Mouse (Mus musculus) left cerebral cortex, postnatal 25 days (tissue): ENCODE results near the gene Hmgcll1. TPM values are rescaled to one million over a fixed set of nuclear protein-coding genes. Genes with fewer than 3 reads are reported as not detected.
A peak's percentile ranks its signal among the peaks of the same experiment; 100 is the strongest.
"Not testable (repeated sequence)": the region's sequence is repeated elsewhere in the genome, so short reads cannot be mapped to it uniquely, and the experiment has no call there.

Experiments
- DNase-seq, 2 experiments: peaks; one replicate each; pipeline ENCODE4 v3.0.0; 2022; ENCODE audit warnings: low spot score in 2 of 2, mixed read lengths in 1 of 2
- intact Hi-C: fragments of 180-260 bp; cut with DNase I; formaldehyde crosslinking; loops from one replicate; pipeline ENCODE4 v1.15.1; 2025
- total RNA-seq, 2 experiments: library from RNA; stranded (reverse); gene quantifications; 2 replicates each; pipeline ENCODE4 v1.2.3; 2021

Hmgcll1 gene
- total RNA-seq, 2 experiments from 2014 or later, result 17.6 to 18.1 TPM

DNA sequence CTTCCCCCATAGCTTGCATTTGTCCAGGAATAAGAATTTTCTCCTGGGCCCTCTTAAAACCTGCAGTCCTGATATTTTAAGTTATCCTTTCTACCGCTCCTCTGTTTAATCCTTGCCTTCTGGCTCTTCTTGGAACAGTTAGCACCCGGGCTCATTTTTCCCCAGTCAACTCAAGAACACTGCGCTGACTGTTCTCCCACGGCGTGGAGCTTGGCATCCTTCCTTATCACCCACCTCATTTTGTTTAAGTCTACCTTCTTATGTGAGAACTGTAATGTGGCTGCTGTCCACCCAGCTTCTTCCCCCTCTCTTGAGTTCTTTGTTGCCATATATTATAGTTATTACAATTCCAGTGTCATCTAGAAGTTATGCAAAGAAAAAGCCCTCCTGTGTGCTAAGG lies 25.1 kb downstream of the Hmgcll1 start:
- peak; percentile 42 to 90 for DNase-seq
- intact Hi-C loops, result no loop called here

DNA sequence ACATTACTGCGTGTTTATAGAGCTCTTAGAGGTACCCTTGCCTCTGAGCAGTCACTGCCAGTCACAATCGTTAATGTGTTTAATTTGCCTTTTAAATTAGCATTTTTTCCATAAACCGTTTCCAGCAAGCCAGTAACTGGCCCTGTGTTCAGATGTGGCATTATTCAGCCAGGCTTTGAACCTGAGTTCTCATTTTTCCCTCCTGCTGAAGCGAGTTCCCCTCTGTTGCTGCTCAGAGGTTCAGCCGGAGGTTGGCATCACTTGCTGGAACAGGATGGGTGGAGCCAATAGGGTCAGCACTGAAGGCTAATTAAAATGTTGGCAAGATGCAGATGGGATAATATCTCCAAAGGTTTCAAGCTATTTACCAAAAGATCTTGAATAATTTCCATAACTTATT lies 28.7 kb downstream of the Hmgcll1 start:
- no peak for DNase-seq
- intact Hi-C loops, result no loop called here

- DNase-seq, result no peak
- intact Hi-C loops, result no loop called here
Measured at GRCm38 (mm10) chr9:76060935-76061334, 46.3 kb downstream of the Hmgcll1 start.

- intact Hi-C loops, result no loop called here
Measured at GRCm38 (mm10) chr9:76061492-76061891, 46.8 kb downstream of the Hmgcll1 start.

GRCm38 (mm10) chr9:76064164-76064563 lies 49.5 kb downstream of the Hmgcll1 start:
- intact Hi-C loops, result no loop called here
- DNase-seq, result no peak

More at GRCm38 (mm10) chr9:76061492-76061891, 46.8 kb downstream of the Hmgcll1 start:
- DNase-seq, result no peak

DNA sequence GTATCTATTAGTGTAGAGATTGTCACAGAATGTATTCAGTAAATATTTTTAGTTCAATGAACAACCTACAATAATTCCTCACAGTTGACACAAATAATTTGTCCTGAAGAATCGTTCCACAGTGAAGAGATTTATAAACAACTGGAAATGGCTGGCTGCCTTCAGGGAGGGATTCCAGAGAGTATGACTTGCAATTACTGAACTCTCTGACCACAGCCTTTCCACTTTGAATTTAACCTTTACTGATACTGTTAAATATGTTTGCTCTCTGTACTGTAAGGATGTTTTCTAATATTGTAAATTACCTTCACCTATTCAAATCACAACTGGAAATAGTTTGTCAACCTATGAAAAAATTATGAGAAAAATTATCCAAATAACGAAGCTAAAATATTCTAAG lies 76.9 kb downstream of the Hmgcll1 start:
- intact Hi-C loops, result no loop called here
- no peak for DNase-seq

DNA sequence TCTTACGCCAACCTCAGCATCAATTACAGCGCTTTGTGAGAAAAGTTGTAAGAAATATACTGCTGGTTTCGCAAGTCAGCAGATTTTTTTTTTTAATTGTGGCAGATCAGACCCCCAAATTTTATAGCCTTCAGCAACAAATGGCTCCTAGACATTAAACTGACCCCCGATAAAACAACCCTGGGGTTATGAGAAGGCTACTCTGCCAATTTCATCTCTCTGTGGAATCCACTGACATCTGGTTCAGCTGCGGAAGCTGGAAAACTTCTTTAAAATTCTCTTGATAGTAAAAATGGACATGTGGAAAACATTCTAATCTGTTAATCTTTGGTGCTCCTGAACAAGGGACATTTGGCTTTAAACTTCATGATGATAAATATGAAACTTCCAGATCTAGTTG lies 82.6 kb downstream of the Hmgcll1 start:
- DNase-seq, result no peak
- intact Hi-C loops, result no loop called here

DNA sequence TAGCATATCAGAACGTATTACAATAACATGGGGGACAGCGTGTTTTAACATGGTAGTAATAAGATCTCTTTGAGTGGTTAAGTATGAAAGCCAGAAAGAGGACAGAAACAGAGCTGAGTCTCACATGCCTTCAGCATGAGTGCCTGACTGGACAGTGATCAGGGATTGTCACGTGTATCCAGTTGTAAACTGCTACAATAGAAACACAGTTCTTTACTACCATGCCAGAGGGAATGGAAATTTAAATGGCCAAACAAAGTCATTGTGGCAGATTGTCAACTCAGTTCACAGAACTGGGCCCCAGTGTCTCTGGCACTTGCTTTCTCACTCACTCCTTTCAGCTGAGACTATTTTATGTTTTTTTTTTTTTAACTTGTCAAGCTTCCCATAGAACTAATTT lies 85.3 kb downstream of the Hmgcll1 start:
- DNase-seq, result no peak
- intact Hi-C loops, result no loop called here

GRCm38 (mm10) chr9:76104416-76104815 lies 89.8 kb downstream of the Hmgcll1 start:
- DNase-seq, intact Hi-C loops: not testable (repeated sequence)

DNA sequence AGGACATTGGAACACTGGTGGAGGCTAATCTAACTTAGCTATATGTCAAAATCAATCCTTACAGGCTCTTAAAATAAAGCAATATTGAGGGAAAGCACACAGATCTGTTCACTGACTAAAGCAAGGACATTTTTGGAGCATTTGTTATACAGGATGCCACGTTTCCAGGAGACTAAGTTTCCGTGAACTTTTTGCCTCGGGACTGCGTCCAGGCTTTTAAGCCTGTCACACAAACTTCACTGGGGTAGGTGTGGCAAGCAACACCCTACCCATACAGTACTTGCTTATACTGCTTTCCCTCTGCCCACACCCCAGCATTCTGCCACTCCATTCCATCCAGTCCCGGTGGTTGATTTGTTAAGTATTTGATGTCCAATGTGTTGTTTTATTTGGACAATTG lies 90.2 kb downstream of the Hmgcll1 start:
- intact Hi-C loops, result no loop called here
- no peak for DNase-seq

- intact Hi-C loops, result loop anchor here (1.0 kb wide), 1 partner anchor 361 kb away; no protein-coding TSS in a partner anchor
- DNase-seq, result peak; percentile 64 to 68
Measured at GRCm38 (mm10) chr9:76122888-76123287, 108.2 kb downstream of the Hmgcll1 start.

GRCm38 (mm10) chr9:76124249-76124648 lies 109.6 kb downstream of the Hmgcll1 start:
- DNase-seq, result no peak
- intact Hi-C loops, result no loop called here

- peak in 1 of 2 experiments; percentile 15 for DNase-seq
- intact Hi-C loops, result loop anchor here (5.0 kb wide), 1 partner anchor 108 kb away; no protein-coding TSS in a partner anchor
Measured at GRCm38 (mm10) chr9:76129353-76129752, 114.7 kb downstream of the Hmgcll1 start.

GRCm38 (mm10) chr9:76134042-76134441 lies 119.4 kb downstream of the Hmgcll1 start:
- intact Hi-C loops, result no loop called here

GRCm38 (mm10) chr9:76138378-76139109 lies 123.9 kb downstream of the Hmgcll1 start:
- intact Hi-C loops, result no loop called here

More at GRCm38 (mm10) chr9:76134042-76134441, 119.4 kb downstream of the Hmgcll1 start:
- no peak for DNase-seq

DNA sequence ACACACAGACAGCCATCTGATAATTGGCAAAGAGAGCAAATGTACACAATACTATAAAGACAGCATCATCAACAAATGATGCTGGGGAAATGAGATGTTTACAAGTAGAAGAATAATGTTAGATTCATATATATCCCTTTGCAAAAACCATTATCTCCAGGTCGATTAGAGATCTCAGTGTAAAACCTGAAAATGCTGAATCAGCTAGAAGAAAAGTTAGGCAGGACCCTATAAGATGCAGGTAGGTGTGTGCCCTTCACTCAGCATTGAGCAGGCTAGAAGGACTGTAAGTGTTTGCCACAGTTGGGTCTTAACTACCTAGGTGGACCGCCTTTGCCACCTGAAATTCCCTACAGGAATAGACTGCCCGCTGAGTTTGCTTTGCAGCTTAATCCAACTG lies 130.9 kb downstream of the Hmgcll1 start:
- DNase-seq, result no peak
- intact Hi-C loops, result no loop called here

More at GRCm38 (mm10) chr9:76138378-76139109, 123.9 kb downstream of the Hmgcll1 start:
- no peak for DNase-seq

- intact Hi-C loops, result no loop called here
- DNase-seq, result no peak
Measured at GRCm38 (mm10) chr9:76162446-76162845, 147.8 kb downstream of the Hmgcll1 start.

GRCm38 (mm10) chr9:76168355-76168754 lies 153.7 kb downstream of the Hmgcll1 start:
- DNase-seq, result peak; percentile 6 to 9
- intact Hi-C loops, result no loop called here

GRCm38 (mm10) chr9:76172686-76173295 lies 158.1 kb downstream of the Hmgcll1 start:
- intact Hi-C loops, result no loop called here
- DNase-seq, result peak in 1 of 2 experiments; percentile 32

DNA sequence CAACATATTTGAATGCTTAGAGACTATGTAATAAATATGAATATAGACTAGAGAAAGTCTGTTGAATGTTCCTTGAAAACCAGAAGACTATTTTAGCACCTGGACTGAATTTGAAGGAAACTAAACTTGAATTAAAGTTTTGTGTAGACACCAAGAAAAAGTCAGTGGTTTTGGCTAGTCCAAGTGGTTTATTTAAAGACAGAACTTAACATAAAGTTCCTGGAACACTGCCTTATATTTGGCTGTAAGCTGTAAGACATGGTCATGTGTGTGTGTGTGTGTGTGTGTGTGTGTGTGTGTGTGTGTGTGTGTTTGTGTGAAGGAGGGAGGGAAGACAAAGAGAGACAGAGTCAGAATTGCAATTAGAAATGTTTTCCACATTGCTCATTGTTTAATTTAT lies 164.6 kb downstream of the Hmgcll1 start:
- intact Hi-C loops, result no loop called here
- DNase-seq, result no peak
